ENCODE assay signal across 9 mouse cellular contexts in the genomic region with DNA sequence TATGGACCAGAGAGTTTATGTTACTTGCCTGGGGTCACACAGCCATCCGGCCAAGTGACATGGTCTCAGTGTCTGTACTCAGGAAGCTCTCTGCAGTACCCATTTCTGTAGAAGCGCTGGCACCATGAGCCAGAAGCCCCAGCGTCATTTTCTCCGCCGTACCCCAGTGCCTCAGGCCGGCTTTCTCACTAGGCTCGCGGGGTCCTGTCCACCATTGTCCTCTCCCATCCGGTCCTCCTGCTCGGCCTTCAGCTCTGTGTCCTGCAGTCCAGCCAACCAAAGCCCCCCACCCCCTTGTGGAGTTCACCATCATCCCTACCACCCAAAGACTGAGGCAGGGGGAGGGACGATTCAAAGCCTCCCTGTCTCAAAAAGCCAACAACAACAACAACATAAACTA. TPM values are rescaled to one million over a fixed set of nuclear protein-coding genes. Genes with fewer than 3 reads are reported as not detected.
DNase-seq lines count a peak whose midpoint lies in the region; ATAC-seq and TF ChIP-seq lines count a peak whose summit lies in the region.
"Had no signal": no experiment of that assay in that cellular context is flagged by ENCODE, and none has a peak within 500 bp of the region (broad histone marks: within the 10 kb centered on the region; RNA-seq: fewer than 3 reads in every experiment).

No protein-coding gene starts in this region.

- no peak for TF ChIP-seq CTCF in midbrain, postnatal 0 days (IDR thresholded peaks at IDR 0.05)

- H3K9me3 ChIP-seq in kidney, embryonic 15.5 days (replicated peaks), result no peaks in the 10 kb centered on the region
- no peaks in the 10 kb centered on the region for H3K9me3 ChIP-seq in heart, embryonic 16.5 days (replicated peaks; ENCODE audit: control insufficient read depth, low read length)
- H3K9me3 ChIP-seq in midbrain, postnatal 0 days (ENCODE audit: low read length), result no peaks in the 10 kb centered on the region
- H3K9me3 ChIP-seq: megakaryocyte, embryonic 14.5 days had no signal

- no peaks in the 10 kb centered on the region for H3K36me3 ChIP-seq in kidney, embryonic 15.5 days
- H3K36me3 ChIP-seq in heart, embryonic 16.5 days (ENCODE audit: control insufficient read depth, insufficient read depth), result no peaks in the 10 kb centered on the region
- H3K36me3 ChIP-seq in midbrain, postnatal 0 days (ENCODE audit: insufficient read depth, low read length), result no peaks in the 10 kb centered on the region

- DNase-seq in adrenal gland, adult (ENCODE audit: inconsistent age in 2 of 2, low spot score in 1 of 2), result peak; percentile 45 to 62
- DNase-seq in adrenal gland, postnatal 36 days, result no peak
- DNase-seq in kidney, postnatal 36 days, result no peak
- DNase-seq in midbrain, postnatal 0 days (ENCODE audit: low spot score), result no peak
- no peak for DNase-seq in spleen, postnatal 36 days (ENCODE audit: low spot score in 2 of 2)
- no peak for DNase-seq in spleen, postnatal 4 days (ENCODE audit: low spot score in 2 of 2)

- H3K4me2 ChIP-seq in kidney, embryonic 15.5 days, result peak overlapping the region; percentile 95
- H3K4me2 ChIP-seq in heart, embryonic 16.5 days (ENCODE audit: low read depth, low read length), result peak overlapping the region; percentile 76
- H3K4me2 ChIP-seq in midbrain, postnatal 0 days (ENCODE audit: low read depth, low read length, poor library complexity, severe bottlenecking), result peak overlapping the region; percentile 94; the same call in 1 of the 2 replicates

- WGBS in kidney, embryonic 15.5 days, result 87% methylated on average over 11 of the region's 11 CpGs
- WGBS in heart, embryonic 16.5 days, result 86% methylated on average over 11 of the region's 11 CpGs
- 79% methylated on average over 11 of the region's 11 CpGs for WGBS in midbrain, postnatal 0 days

- ATAC-seq in kidney, embryonic 15.5 days (replicated peaks; ENCODE audit: low FRiP score), result no peak
- no peak for ATAC-seq in heart, embryonic 16.5 days (replicated peaks; ENCODE audit: extremely low read depth, insufficient read depth, low FRiP score)
- no peak for ATAC-seq in midbrain, postnatal 0 days (ENCODE audit: low FRiP score)

- peaks cover 54% of the 10 kb centered on the region for H3K4me1 ChIP-seq in kidney, embryonic 15.5 days
- peaks cover 35% of the 10 kb centered on the region for H3K4me1 ChIP-seq in heart, embryonic 16.5 days (ENCODE audit: control insufficient read depth, insufficient read depth, low read length)
- peaks cover 22% of the 10 kb centered on the region for H3K4me1 ChIP-seq in midbrain, postnatal 0 days (ENCODE audit: insufficient read depth, low read length)

- H3K27me3 ChIP-seq in kidney, embryonic 15.5 days, result peaks cover 29% of the 10 kb centered on the region
- peaks cover 25% of the 10 kb centered on the region for H3K27me3 ChIP-seq in heart, embryonic 16.5 days (ENCODE audit: control insufficient read depth, insufficient read depth, low read length)
- H3K27me3 ChIP-seq in midbrain, postnatal 0 days (ENCODE audit: insufficient read depth, low read length), result no peaks in the 10 kb centered on the region

- peak overlapping the region; percentile 64; the same call in 1 of the 2 replicates for H3K27ac ChIP-seq in kidney, embryonic 15.5 days
- no peak overlapping the region for H3K27ac ChIP-seq in heart, embryonic 16.5 days (ENCODE audit: low read length)
- no peak overlapping the region; the same call in 1 of the 2 replicates for H3K27ac ChIP-seq in midbrain, postnatal 0 days (ENCODE audit: low read depth, low read length)

- H3K9ac ChIP-seq in kidney, embryonic 15.5 days, result 0 out of 2 replicates have a peak overlapping the region, but pooled peaks have one; percentile 26
- no peak overlapping the region for H3K9ac ChIP-seq in heart, embryonic 16.5 days (ENCODE audit: low read length)
- no peak overlapping the region for H3K9ac ChIP-seq in midbrain, postnatal 0 days (replicated peaks; ENCODE audit: low read length, poor library complexity, severe bottlenecking)

- H3K4me3 ChIP-seq in kidney, embryonic 15.5 days (replicated peaks), result peak overlapping the region; percentile 50; the same call in 1 of the 2 replicates
- no peak overlapping the region for H3K4me3 ChIP-seq in heart, embryonic 16.5 days (ENCODE audit: low read length)
- H3K4me3 ChIP-seq in midbrain, postnatal 0 days (ENCODE audit: low read depth, low read length), result no peak overlapping the region

RNA-seq across cellular contexts. Expression of a gene that starts 2.0 kb away (rescaled TPM):
- 10 to 100 TPM in 1 of 2 experiments, 1 to 10 TPM in 1; 8.6 to 10.2 TPM for total RNA-seq in adrenal gland, postnatal 36 days (2021)
- polyA plus RNA-seq in kidney, embryonic 15.5 days (2015; fragmentation: Nextera tagmentation; extraction: Ambion mirVana), result 8.6 and 8.8 TPM in 2 replicates
- 4.2 and 5.1 TPM in 2 replicates for polyA plus RNA-seq in heart, embryonic 16.5 days (2015; fragmentation: Nextera tagmentation; extraction: Ambion mirVana)
- total RNA-seq in midbrain, postnatal 0 days (2014; rRNA removed), result 118 and 130 TPM in 2 replicates
- 107 and 114 TPM in 2 replicates for polyA plus RNA-seq in midbrain, postnatal 0 days (2015; fragmentation: Nextera tagmentation; extraction: Ambion mirVana)

RNA-seq across cellular contexts. Expression of a gene that starts 3.3 kb away (rescaled TPM):
- total RNA-seq in adrenal gland, postnatal 36 days (2021), result 100 to 1,000 TPM; 125 to 262 TPM
- polyA plus RNA-seq in kidney, embryonic 15.5 days (2015; fragmentation: Nextera tagmentation; extraction: Ambion mirVana), result 3.7 and 4.7 TPM in 2 replicates
- 3.0 and 3.6 TPM in 2 replicates for polyA plus RNA-seq in heart, embryonic 16.5 days (2015; fragmentation: Nextera tagmentation; extraction: Ambion mirVana)
- 8.4 and 9.6 TPM in 2 replicates for total RNA-seq in midbrain, postnatal 0 days (2014; rRNA removed)
- polyA plus RNA-seq in midbrain, postnatal 0 days (2015; fragmentation: Nextera tagmentation; extraction: Ambion mirVana), result 4.6 and 4.8 TPM in 2 replicates

RNA-seq across cellular contexts. Expression of a gene that starts 7.4 kb away (rescaled TPM):
- under 1 TPM; 0.23 to 0.99 TPM for total RNA-seq in adrenal gland, postnatal 36 days (2021)
- polyA plus RNA-seq in kidney, embryonic 15.5 days (2015; fragmentation: Nextera tagmentation; extraction: Ambion mirVana), result 0.19 and 0.29 TPM in 2 replicates
- 0.33 and 0.65 TPM in 2 replicates for polyA plus RNA-seq in heart, embryonic 16.5 days (2015; fragmentation: Nextera tagmentation; extraction: Ambion mirVana)
- 0.28 and 1.0 TPM in 2 replicates for total RNA-seq in midbrain, postnatal 0 days (2014; rRNA removed)
- 0.37 and 0.79 TPM in 2 replicates for polyA plus RNA-seq in midbrain, postnatal 0 days (2015; fragmentation: Nextera tagmentation; extraction: Ambion mirVana)

RNA-seq across cellular contexts. Expression of a gene that starts 13.7 kb away (rescaled TPM):
- 1,000 to 10,000 TPM; 1,050 to 1,062 TPM for total RNA-seq in adrenal gland, postnatal 36 days (2021)
- 1,132 and 1,166 TPM in 2 replicates for polyA plus RNA-seq in kidney, embryonic 15.5 days (2015; fragmentation: Nextera tagmentation; extraction: Ambion mirVana)
- 520 and 591 TPM in 2 replicates for polyA plus RNA-seq in heart, embryonic 16.5 days (2015; fragmentation: Nextera tagmentation; extraction: Ambion mirVana)
- total RNA-seq in midbrain, postnatal 0 days (2014; rRNA removed), result 801 and 989 TPM in 2 replicates
- 473 and 492 TPM in 2 replicates for polyA plus RNA-seq in midbrain, postnatal 0 days (2015; fragmentation: Nextera tagmentation; extraction: Ambion mirVana)

RNA-seq across cellular contexts. Expression of a gene that starts 16.2 kb away (rescaled TPM):
- total RNA-seq in adrenal gland, postnatal 36 days (2021), result 10 to 100 TPM; 35.5 to 35.6 TPM
- polyA plus RNA-seq in kidney, embryonic 15.5 days (2015; fragmentation: Nextera tagmentation; extraction: Ambion mirVana), result 28.1 and 33.7 TPM in 2 replicates
- polyA plus RNA-seq in heart, embryonic 16.5 days (2015; fragmentation: Nextera tagmentation; extraction: Ambion mirVana), result 18.9 and 19.1 TPM in 2 replicates
- total RNA-seq in midbrain, postnatal 0 days (2014; rRNA removed), result 22.4 and 23.5 TPM in 2 replicates
- 15.8 and 18.1 TPM in 2 replicates for polyA plus RNA-seq in midbrain, postnatal 0 days (2015; fragmentation: Nextera tagmentation; extraction: Ambion mirVana)

Comparison
In these comparisons a context has a peak if more than half of its experiments do, and no peak if none do; other contexts are left out.
1. DNase-seq: peak in adrenal gland, adult (2 of 2); none in adrenal gland, postnatal 36 days (0 of 2), kidney, postnatal 36 days (0 of 2), midbrain, postnatal 0 days (single experiment), spleen, postnatal 36 days (0 of 2) and spleen, postnatal 4 days (0 of 2).
2. RNA of a gene that starts 2.0 kb away (polyA plus RNA-seq): 107 to 114 TPM in midbrain, postnatal 0 days; 8.6 to 8.8 TPM in kidney, embryonic 15.5 days and 4.2 to 5.1 TPM in heart, embryonic 16.5 days; every median in the first group is over 10 times any median in the second.
3. Peak in every context shown above with its lines, with median percentiles within 50 percentile points of each other: H3K4me2 ChIP-seq.